Mouse (Mus musculus) forebrain, embryonic 14.5 days (tissue): ENCODE data around the gene Cmip. TPM values are rescaled to one million over a fixed set of nuclear protein-coding genes. Genes with fewer than 3 reads are reported as not detected.

Source experiments
- ATAC-seq: fragments of 200-750 bp; cut with Nextera tagmentation; 2 replicates; pipeline ENCODE4 v1.8.0; 2017; ENCODE audit warnings: mild to moderate bottlenecking, moderate library complexity
- DNase-seq: peaks from one replicate; pipeline ENCODE4 v3.0.0-alpha.2; 2015; ENCODE audit warnings: low spot score
- H3K27ac ChIP-seq: fragments of 300-500 bp; sonication (generic); 2 replicates; pipeline ENCODE4 v1.5.1; 2014; ENCODE audit warnings: low read depth, mild to moderate bottlenecking, control low read depth, low read length, moderate library complexity
- H3K27me3 ChIP-seq: fragments of 300-500 bp; sonication (generic); replicated peaks from 2 replicates; pipeline ENCODE4 v1.6.1; 2014; ENCODE audit warnings: low read length, control low read depth, mixed read lengths; ENCODE audit not compliant: control insufficient read depth, insufficient read depth
- H3K36me3 ChIP-seq: fragments of 300-500 bp; sonication (generic); 2 replicates; pipeline ENCODE4 v1.6.1; 2014; ENCODE audit warnings: low read length, control low read depth; ENCODE audit not compliant: control insufficient read depth, insufficient read depth
- H3K4me1 ChIP-seq: fragments of 300-500 bp; sonication (generic); 2 replicates; pipeline ENCODE4 v1.6.1; 2014; ENCODE audit warnings: antibody characterized with exemption, low read length, control low read depth; ENCODE audit not compliant: control insufficient read depth, insufficient read depth
- H3K4me2 ChIP-seq: fragments of 300-500 bp; sonication (generic); 2 replicates; pipeline ENCODE4 v1.6.1; 2014; ENCODE audit warnings: mild to moderate bottlenecking, control low read depth, low read length
- H3K4me3 ChIP-seq: fragments of 300-500 bp; sonication (generic); 2 replicates; pipeline ENCODE4 v1.5.1; 2014; ENCODE audit warnings: low read depth, low read length, control low read depth
- H3K9ac ChIP-seq: fragments of 300-500 bp; sonication (generic); 2 replicates; pipeline ENCODE4 v1.6.1; 2014; ENCODE audit warnings: mild to moderate bottlenecking, low read length, control low read depth, moderate library complexity
- H3K9me3 ChIP-seq: fragments of 300-500 bp; sonication (generic); replicated peaks from 2 replicates; pipeline ENCODE4 v1.6.1; 2016; ENCODE audit warnings: low read length, control low read depth, mixed read lengths; ENCODE audit not compliant: control insufficient read depth
- WGBS: fragments of 180-500 bp; shearing (Covaris S2); extraction: QIAGEN DNeasy Blood & Tissue Kit; methylation state at CpG from one replicate; pipeline ENCODE4 v1.1.7; 2014; 5-methylcytosine and 5-hydroxymethylcytosine counted together
- polyA plus RNA-seq: library from polyadenylated mRNA; unstranded; fragments of >200 nt; fragmentation: Nextera tagmentation; extraction: Ambion mirVana; gene quantifications from 2 replicates; pipeline ENCODE4 v1.2.1, GENCODE M21; 2014

Gene Cmip
- polyA plus RNA-seq, 1 experiment from 2014 or later, result 57.4 TPM

DNA sequence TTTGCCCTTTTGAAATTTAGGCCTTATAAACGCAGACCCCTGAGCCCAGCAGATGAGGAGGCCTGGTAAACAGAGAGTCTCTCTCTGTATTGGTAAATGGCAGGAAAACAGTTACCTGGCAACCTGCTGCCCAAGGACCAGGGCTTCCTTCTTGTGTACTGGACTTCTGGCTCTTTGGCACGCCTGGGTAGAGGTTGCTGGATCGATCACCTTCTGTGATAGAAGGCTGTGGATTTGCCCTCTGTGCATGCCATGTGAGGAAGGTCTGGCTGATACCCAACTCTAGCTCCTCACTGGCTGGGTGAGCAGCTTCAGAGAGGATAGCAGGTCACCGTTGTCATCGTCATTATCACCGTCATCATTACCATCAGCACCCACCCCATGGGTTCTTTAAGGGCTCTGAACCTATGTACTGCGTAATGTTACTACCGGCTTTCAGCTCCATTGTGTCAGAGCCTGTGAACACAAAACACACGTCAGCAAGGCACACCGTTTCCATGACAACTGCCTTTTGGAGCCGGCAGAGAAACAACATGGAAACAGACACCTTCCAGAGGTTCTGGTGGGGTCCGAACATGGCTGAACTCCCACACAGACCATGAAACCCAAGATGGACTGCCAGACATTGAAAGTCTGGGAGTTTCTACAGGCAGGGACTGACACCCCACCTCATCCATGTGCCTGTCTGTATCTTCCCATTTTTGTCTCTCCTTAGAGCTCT is 98.4 kb downstream of the Cmip start:
- Histone ChIP-seq H3K4me2 (no peak overlapping the region), H3K4me1 (peaks cover 5% of the 10 kb centered on the region), H3K9me3 (no peaks in the 10 kb centered on the region), H3K9ac (no peak overlapping the region), H3K4me3 (no peak overlapping the region), H3K27ac (no peak overlapping the region), H3K27me3 (no peaks in the 10 kb centered on the region), H3K36me3 (no peaks in the 10 kb centered on the region)
- ATAC-seq (no peak), DNase-seq (peak; percentile 55)
- 68% methylated on average over 12 of the region's 12 CpGs for WGBS

DNA sequence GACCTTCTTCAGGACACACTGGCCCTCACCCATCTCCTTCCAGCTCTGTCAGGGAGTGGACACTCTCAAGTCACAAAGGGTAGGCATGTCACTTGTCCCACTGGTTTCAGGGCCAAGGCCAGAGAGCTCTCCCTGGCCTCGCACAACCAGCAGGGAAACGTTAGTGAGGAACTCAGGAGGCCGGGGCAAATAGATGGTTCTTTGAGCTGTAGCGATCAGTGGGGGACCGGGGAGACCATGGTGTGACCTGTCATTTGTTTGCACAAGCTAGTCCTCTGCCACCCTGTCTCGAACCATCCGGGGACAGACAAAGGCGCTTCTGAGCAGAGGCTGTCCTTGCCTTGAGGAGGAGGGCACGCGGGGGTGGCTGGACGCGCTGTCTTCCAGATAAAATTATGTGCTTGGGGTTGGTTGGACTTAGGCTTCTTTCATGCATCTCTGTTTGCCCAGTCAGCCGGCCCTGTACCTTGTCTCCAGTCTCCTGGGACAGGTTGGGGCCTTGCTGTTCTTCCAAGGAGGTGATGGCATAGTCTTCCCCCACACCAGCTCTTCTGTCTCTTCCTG is 99.3 kb downstream of the Cmip start:
- H3K9ac ChIP-seq, result no peak overlapping the region
- H3K4me3 ChIP-seq, result no peak overlapping the region
- ATAC-seq (no peak), DNase-seq (no peak)
- H3K4me1 ChIP-seq, result peaks cover 5% of the 10 kb centered on the region
- no peaks in the 10 kb centered on the region for H3K27me3 ChIP-seq
- H3K9me3 ChIP-seq, result no peaks in the 10 kb centered on the region
- WGBS, result 96% methylated on average over 13 of the region's 13 CpGs
- H3K36me3 ChIP-seq, result no peaks in the 10 kb centered on the region
- no peak overlapping the region for H3K27ac ChIP-seq
- no peak overlapping the region for H3K4me2 ChIP-seq

DNA sequence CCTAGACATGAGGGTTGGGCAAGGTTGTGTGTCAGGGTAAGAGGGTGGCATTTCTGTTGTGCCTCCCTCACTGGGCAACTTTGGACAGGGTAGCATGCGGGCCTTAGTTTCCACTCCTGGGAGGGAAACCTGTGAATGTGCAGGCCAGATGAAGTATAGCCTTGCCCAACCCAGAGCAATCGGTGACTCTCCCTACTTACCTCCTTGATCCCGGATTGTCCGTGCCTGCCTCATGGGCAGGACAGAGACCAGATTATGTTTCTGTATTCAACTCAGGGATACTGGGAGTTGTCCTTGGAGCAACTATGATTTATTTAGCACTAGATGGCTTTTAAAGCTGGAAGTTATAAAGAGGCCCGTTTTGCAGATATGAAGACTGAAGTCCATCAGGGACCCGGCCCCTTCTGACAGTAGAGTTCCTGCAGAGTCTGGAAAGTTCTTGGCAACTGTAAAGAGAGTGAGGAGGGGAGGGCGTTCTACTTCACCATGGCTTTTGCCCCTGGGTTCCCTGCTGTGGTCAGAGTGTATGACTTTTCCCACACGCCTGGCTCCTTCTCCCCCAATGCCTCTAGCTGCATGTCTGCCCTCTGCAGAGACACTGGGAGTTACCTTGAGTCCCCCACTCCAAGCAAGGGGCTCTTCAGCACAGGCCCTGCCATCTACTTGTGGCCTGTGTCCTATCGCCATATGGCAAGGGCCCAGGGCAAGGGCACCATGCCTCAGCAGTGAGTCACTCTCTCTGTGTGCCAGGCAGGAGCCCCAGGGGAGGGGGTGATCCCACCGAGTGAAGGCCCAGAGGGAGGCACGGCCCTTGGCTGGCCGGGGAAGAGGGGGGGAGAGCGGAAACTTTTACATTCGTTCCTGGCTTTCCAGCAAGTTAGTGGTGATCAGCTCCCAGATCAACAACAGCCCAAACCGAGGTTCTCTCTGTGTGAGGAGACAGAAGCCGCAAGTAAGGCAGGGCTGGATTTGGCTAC is 100.9 kb downstream of the Cmip start:
- WGBS, result 92% methylated on average over 16 of the region's 16 CpGs
- H3K27me3 ChIP-seq, result no peaks in the 10 kb centered on the region
- no peak overlapping the region for H3K9ac ChIP-seq
- H3K9me3 ChIP-seq, result no peaks in the 10 kb centered on the region
- DNase-seq, result no peak
- no peak overlapping the region for H3K27ac ChIP-seq
- no peak overlapping the region for H3K4me3 ChIP-seq
- no peak for ATAC-seq
- H3K4me2 ChIP-seq, result no peak overlapping the region
- H3K36me3 ChIP-seq, result no peaks in the 10 kb centered on the region
- peaks cover 5% of the 10 kb centered on the region for H3K4me1 ChIP-seq

DNA sequence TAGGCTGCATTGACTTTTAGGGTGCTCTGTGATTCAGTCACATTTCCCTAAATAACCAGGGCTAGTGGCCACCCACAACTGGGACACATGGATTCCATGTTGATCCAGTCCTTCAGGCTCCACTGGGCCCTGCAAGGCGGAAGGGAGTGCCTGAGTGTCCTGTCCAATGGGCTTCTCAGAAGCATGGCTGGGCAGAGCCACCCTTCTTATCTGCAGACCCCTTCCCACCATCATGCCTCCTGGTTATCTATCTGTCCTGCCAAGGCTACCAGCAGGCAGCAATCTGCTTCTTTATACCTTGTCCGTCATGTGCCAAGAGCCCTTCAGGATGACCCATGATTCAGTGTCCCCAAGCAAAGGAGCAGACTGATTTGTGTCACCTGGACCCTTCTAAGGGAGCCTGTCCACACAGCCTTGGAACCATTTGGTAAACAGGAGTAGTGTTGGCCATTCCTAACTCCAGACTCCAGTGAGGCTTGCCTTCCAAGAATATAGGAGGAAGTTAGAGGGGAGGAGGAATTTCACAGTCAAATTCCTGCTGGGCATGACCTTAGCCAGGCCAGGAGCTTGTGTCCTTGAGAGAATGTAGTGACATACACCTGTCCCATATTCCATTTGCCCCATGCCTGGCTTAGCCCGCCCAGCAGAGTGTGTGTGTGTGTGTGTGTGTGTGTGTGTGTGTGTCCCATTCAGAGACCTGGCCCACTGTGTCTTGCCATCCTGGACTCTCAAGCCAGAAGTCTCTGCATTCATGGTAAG is 103.5 kb downstream of the Cmip start:
- H3K4me2 ChIP-seq, result no peak overlapping the region
- H3K27ac ChIP-seq, result no peak overlapping the region
- H3K27me3 ChIP-seq, result no peaks in the 10 kb centered on the region
- H3K4me3 ChIP-seq, result no peak overlapping the region
- H3K9me3 ChIP-seq, result no peaks in the 10 kb centered on the region
- peaks cover 5% of the 10 kb centered on the region for H3K4me1 ChIP-seq
- ATAC-seq (no peak), DNase-seq (no peak)
- no peaks in the 10 kb centered on the region for H3K36me3 ChIP-seq
- WGBS, result 93% methylated on average over 3 of the region's 3 CpGs
- no peak overlapping the region for H3K9ac ChIP-seq

DNA sequence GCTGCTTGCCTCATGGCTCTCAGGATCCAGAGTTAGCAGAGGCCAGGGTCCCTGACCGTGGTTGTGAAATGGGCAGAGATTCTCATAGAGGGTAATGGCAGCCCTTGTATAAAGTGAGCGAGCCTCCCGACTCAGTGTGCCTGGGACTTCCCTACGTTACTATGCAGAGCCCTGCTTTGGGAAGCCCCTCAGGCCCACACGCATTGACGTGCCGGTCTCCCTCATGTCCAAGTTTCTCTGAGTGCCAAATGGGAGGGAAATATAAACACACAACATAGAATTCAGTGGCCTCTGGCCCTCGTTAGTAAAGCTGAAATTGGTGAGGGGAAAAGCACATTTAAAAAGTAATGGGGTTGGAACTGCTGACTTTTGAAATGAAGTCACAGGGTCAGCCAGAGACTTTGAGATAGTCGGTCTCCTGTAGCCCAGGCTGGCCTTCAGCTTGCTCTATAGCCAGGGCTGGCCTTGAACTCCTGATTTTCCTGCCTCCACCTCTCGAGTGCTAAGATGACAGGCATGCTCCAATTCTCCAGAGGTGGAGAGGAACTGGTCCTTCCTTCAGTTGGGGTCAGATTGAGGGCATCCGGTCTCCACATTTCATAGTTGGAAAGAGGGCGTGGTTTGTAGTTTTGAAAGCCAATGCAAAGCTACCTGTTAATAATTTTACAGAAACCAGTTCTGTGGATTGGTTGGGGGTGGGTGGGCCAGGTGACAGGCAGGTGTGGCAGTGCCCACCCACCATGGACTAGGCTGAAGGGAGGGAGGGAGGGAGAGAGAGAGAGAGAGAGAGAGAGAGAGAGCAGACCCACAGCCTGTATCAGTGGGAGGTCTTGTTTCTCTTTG is 105.0 kb downstream of the Cmip start:
- Histone ChIP-seq H3K9ac (no peak overlapping the region), H3K4me2 (no peak overlapping the region), H3K27me3 (no peaks in the 10 kb centered on the region), H3K36me3 (no peaks in the 10 kb centered on the region), H3K4me1 (0 out of 2 replicates have a peak, but pooled peaks cover 3% of the 10 kb centered on the region), H3K27ac (no peak overlapping the region), H3K9me3 (no peaks in the 10 kb centered on the region), H3K4me3 (no peak overlapping the region)
- no peak for ATAC-seq
- DNase-seq, result no peak
- WGBS, result 77% methylated on average over 12 of the region's 12 CpGs

DNA sequence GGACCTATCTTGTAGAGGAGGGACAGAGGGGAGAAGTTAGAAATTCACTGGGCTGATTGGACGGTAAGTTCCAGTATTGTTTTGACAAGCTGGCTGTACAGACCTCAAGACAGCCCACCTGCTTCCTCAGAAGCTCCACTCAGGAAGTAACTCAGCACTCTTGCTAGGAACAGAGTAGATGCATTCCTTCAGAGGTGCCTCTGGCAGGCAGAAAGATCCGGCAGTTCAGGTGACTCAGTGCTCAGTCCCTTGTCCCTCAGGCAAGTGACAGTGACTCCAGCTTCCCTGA is 105.5 kb downstream of the Cmip start:
- Histone ChIP-seq H3K4me2 (no peak overlapping the region), H3K27ac (no peak overlapping the region), H3K4me3 (no peak overlapping the region), H3K9ac (no peak overlapping the region), H3K36me3 (no peaks in the 10 kb centered on the region), H3K27me3 (no peaks in the 10 kb centered on the region), H3K4me1 (0 out of 2 replicates have a peak, but pooled peaks cover 3% of the 10 kb centered on the region), H3K9me3 (no peaks in the 10 kb centered on the region)
- DNase-seq, result no peak
- ATAC-seq, result no peak
- 55% methylated on average over 2 of the region's 2 CpGs for whole genome bisulfite sequencing

DNA sequence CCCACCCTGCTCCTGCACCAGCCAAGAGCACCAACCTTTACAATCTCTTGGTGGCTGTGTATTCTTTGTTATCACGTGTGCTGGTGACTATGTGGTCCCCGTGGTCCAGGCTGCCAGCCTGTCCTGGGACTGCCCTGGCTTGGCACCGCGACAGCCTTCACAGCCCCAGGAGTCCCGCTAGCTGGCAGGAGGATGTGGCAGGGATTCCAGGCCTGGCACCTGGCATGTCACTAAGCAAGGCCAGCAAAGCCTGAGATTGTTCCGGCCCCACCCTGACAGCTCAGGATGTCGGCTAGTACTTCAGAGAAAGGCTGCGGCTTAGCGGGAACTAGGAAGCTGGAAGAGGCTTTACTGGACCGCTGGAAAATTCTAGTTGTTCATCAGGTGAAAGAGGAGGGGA is 106.4 kb downstream of the Cmip start:
- no peak for ATAC-seq
- Histone ChIP-seq H3K4me3 (no peak overlapping the region), H3K9me3 (no peaks in the 10 kb centered on the region), H3K4me2 (no peak overlapping the region), H3K36me3 (no peaks in the 10 kb centered on the region), H3K27ac (no peak overlapping the region), H3K4me1 (0 out of 2 replicates have a peak, but pooled peaks cover 3% of the 10 kb centered on the region), H3K9ac (no peak overlapping the region), H3K27me3 (no peaks in the 10 kb centered on the region)
- WGBS, result 80% methylated on average over 10 of the region's 10 CpGs
- DNase-seq, result peak; percentile 45
